Mouse (Mus musculus) midbrain, embryonic 16.5 days (tissue): ENCODE data around the gene Col18a1. TPM values are rescaled to one million over a fixed set of nuclear protein-coding genes. Genes with fewer than 3 reads are reported as not detected.
A peak's percentile ranks its signal among the peaks of the same experiment; 100 is the strongest.

Experiments used
- ATAC-seq: fragments of 200-750 bp; cut with Nextera tagmentation; 2 replicates; pipeline ENCODE4 v1.8.0; 2017; ENCODE audit warnings: moderate TSS enrichment
- H3K27ac ChIP-seq: fragments of 300-500 bp; sonication (generic); 2 replicates; pipeline ENCODE4 v1.5.1; 2014; ENCODE audit warnings: mild to moderate bottlenecking, low read length, mixed read lengths
- H3K27me3 ChIP-seq: fragments of 300-500 bp; sonication (generic); 2 replicates; pipeline ENCODE4 v1.6.1; 2014; ENCODE audit warnings: low read depth, low read length, mixed read lengths; ENCODE audit not compliant: control insufficient read depth, insufficient read depth
- H3K36me3 ChIP-seq: fragments of 300-500 bp; sonication (generic); 2 replicates; pipeline ENCODE4 v1.6.1; 2014; ENCODE audit warnings: mild to moderate bottlenecking, low read length, moderate library complexity, mixed read lengths; ENCODE audit not compliant: control insufficient read depth, insufficient read depth
- H3K4me1 ChIP-seq: fragments of 300-500 bp; sonication (generic); 2 replicates; pipeline ENCODE4 v1.6.1; 2014; ENCODE audit warnings: mild to moderate bottlenecking, low read length, mixed read lengths; ENCODE audit not compliant: control insufficient read depth, insufficient read depth
- H3K4me2 ChIP-seq: fragments of 300-500 bp; sonication (generic); 2 replicates; pipeline ENCODE4 v1.6.1; 2014; ENCODE audit warnings: mild to moderate bottlenecking, low read length, mixed read lengths
- H3K4me3 ChIP-seq: fragments of 300-500 bp; sonication (generic); 2 replicates; pipeline ENCODE4 v1.5.1; 2014; ENCODE audit warnings: low read depth, mild to moderate bottlenecking, low read length, moderate library complexity, mixed read lengths
- H3K9ac ChIP-seq: fragments of 300-500 bp; sonication (generic); 2 replicates; pipeline ENCODE4 v1.6.1; 2014; ENCODE audit warnings: low read depth, low read length, mixed read lengths
- H3K9me3 ChIP-seq: fragments of 300-500 bp; sonication (generic); replicated peaks from 2 replicates; pipeline ENCODE4 v1.6.1; 2014; ENCODE audit warnings: mild to moderate bottlenecking, low read length, mixed read lengths; ENCODE audit not compliant: control insufficient read depth, poor library complexity, severe bottlenecking
- WGBS: fragments of 180-500 bp; shearing (Covaris S2); extraction: QIAGEN DNeasy Blood & Tissue Kit; methylation state at CpG from one replicate; pipeline ENCODE4 v1.1.7; 2014; 5-methylcytosine and 5-hydroxymethylcytosine counted together
- polyA plus RNA-seq: library from polyadenylated mRNA; unstranded; fragments of >200 nt; fragmentation: Nextera tagmentation; extraction: Ambion mirVana; gene quantifications from 2 replicates; pipeline ENCODE4 v1.2.1, GENCODE M21; 2015

Col18a1 gene
- polyA plus RNA-seq, 1 experiment from 2014 or later: 20.4 TPM

DNA sequence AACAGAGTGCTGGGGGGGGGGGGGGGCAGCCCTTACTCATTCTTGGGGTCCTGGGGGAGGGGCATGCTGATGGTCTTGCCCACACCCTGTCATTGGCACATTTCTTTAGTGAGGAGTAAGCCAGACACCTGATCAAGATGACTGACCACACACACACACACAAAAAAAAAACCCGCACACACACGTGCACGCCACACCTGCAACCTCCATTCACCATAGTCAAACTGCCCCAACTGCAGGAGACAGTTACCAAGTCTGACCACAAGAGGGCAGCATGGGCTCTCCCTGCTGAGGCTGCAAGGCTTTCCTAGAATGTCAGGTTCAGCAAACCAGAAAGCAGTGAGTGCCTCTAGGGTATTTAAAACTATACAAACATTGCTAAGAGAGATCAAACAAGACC lies 83.9 kb downstream of the Col18a1 start:
- H3K9ac ChIP-seq: no peak overlapping the region
- no peaks in the 10 kb centered on the region for H3K4me1 ChIP-seq
- H3K36me3 ChIP-seq: no peaks in the 10 kb centered on the region
- H3K27ac ChIP-seq: no peak overlapping the region
- WGBS: 22% methylated on average over 3 of the region's 3 CpGs
- H3K4me3 ChIP-seq: no peak overlapping the region
- no peaks in the 10 kb centered on the region for H3K9me3 ChIP-seq
- ATAC-seq: peak; percentile 33; the same call in 1 of the 2 replicates
- H3K4me2 ChIP-seq: no peak overlapping the region
- H3K27me3 ChIP-seq: no peaks in the 10 kb centered on the region

DNA sequence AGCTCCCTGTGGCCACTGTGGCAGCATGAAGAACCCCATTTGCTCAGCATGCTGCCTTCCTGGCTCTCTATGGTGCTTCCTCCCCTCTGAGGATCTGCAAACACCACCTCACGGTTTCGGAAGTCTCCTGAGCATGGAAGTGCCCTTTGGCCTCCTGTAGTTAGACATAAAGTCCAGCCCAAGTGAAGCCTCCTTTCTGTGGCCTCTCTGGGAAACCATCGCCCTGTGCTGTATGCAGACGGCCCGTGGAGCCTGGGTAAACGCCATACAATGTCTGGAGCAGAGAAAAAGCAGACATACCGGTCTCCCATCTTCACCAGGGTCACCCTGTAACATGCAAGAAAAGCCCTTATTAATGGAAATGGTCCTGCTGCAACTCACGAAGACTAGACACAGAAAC lies 87.4 kb downstream of the Col18a1 start:
- WGBS: 90% methylated on average over 8 of the region's 8 CpGs
- no peaks in the 10 kb centered on the region for H3K27me3 ChIP-seq
- no peak overlapping the region for H3K9ac ChIP-seq
- H3K4me3 ChIP-seq: no peak overlapping the region
- no peak for ATAC-seq
- no peaks in the 10 kb centered on the region for H3K4me1 ChIP-seq
- no peak overlapping the region for H3K27ac ChIP-seq
- no peaks in the 10 kb centered on the region for H3K36me3 ChIP-seq
- H3K4me2 ChIP-seq: no peak overlapping the region
- no peaks in the 10 kb centered on the region for H3K9me3 ChIP-seq

DNA sequence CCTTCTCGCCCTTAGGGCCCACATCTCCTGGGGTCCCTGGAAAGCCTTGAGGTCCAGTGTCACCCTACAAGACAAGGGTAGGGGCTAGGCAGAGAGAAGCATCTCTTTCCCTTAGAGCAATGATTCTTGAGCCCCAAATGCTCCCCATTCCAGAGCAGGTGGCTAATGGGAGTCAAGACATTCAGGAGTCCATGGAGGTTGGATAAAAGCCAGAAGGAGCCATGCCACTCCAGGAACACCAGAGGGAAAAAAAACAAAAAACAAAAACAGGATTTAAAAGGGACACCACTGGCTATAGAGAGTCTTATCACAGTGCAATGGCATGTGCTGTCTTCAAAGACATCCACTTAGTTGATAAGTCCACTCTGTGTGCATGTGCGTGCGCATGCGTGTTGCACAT lies 87.9 kb downstream of the Col18a1 start:
- no peak for ATAC-seq
- no peaks in the 10 kb centered on the region for H3K4me1 ChIP-seq
- H3K9ac ChIP-seq: no peak overlapping the region
- no peaks in the 10 kb centered on the region for H3K27me3 ChIP-seq
- no peak overlapping the region for H3K27ac ChIP-seq
- H3K4me3 ChIP-seq: no peak overlapping the region
- H3K36me3 ChIP-seq: no peaks in the 10 kb centered on the region
- no peaks in the 10 kb centered on the region for H3K9me3 ChIP-seq
- WGBS: 94% methylated on average over 4 of the region's 4 CpGs
- H3K4me2 ChIP-seq: no peak overlapping the region

DNA sequence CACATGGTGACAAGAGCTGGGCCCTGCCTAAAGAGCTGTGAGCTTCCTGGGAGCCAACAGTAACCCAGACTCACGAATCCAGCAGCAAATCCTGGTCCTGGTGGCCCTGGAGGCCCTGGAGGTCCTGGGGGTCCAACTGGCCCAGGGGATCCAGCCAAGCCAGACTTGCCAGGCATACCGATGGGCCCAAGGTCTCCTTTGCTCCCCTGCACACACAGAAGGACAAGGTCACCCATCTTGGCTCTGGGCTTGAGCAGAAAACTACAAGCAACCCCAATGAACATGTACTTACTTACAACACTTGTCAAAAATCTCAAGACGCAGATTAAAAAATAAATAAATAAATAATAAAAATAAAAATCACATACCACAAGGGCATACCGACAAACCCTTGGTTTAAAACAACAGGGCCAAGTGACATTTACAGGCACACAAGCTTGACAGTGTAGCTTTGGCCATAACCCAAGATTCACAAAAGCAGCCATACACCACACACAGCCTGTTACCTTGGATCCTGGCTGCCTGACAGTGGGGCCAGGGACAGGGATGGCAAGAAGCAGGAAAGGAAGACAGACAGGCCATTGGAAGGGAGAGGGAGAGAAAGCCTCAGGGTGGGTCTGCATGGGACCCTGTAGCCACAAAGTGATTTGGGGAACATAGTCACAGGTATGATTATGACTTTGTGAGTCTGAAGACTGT lies 91.9 kb downstream of the Col18a1 start:
- WGBS: 91% methylated on average over 4 of the region's 4 CpGs

DNA sequence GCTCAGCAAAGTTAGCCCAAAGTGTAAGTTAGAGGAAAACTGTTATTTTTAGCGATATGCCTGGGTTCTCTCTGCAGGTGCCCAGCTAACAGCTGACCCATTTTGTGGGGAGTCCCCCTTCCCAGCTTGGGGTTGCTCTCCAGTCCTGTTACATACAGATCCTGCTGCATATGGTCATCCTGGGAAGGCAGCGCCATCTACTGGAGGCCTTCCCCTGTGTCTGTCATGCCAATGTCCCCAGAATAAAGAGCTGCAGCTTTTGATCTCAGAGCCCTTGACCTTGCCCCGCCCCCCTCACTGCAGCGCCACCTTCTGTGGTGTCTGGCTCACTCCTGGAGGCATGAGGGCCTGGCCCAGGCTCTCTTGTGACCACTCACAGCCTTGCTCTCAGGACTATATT lies 96.3 kb downstream of the Col18a1 start:
- ATAC-seq: no peak
- WGBS: 54% methylated on average over 4 of the region's 4 CpGs

More for the DNA sequence above, 91.9 kb downstream of the Col18a1 start:
- Histone ChIP-seq H3K9ac (no peak overlapping the region), H3K4me1 (no peaks in the 10 kb centered on the region), H3K27ac (no peak overlapping the region), H3K36me3 (no peaks in the 10 kb centered on the region), H3K4me2 (no peak overlapping the region), H3K4me3 (no peak overlapping the region), H3K9me3 (no peaks in the 10 kb centered on the region), H3K27me3 (no peaks in the 10 kb centered on the region)
- peak; percentile 48; the same call in 1 of the 2 replicates for ATAC-seq

DNA sequence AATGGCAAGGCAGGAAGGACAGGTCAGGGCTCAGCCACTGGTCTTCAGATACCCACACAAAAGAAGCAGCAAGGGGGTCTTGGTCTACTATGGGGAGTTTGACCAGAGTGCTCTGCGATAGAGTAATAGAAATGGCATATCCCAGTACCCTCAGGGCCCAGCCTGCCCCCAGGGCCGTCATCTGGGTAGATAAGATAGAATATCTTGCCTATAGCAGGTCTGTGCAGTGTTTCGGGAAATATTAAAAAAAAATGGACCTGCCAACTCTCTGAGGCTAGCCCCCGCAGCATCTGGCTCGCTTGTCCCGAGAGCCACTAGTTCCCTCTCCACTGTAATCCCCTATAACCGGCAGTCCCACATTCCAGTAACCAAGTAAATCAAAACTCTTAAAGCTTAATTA lies 97.9 kb downstream of the Col18a1 start:
- no peak for ATAC-seq
- Histone ChIP-seq H3K27ac (no peak overlapping the region), H3K4me2 (no peak overlapping the region), H3K27me3 (no peaks in the 10 kb centered on the region), H3K9me3 (no peaks in the 10 kb centered on the region), H3K36me3 (no peaks in the 10 kb centered on the region), H3K9ac (no peak overlapping the region), H3K4me1 (no peaks in the 10 kb centered on the region), H3K4me3 (no peak overlapping the region)
- 96% methylated on average over 7 of the region's 7 CpGs for WGBS

More for the DNA sequence above, 96.3 kb downstream of the Col18a1 start:
- Histone ChIP-seq H3K9ac (no peak overlapping the region), H3K27me3 (no peaks in the 10 kb centered on the region), H3K4me3 (no peak overlapping the region), H3K9me3 (no peaks in the 10 kb centered on the region), H3K27ac (no peak overlapping the region), H3K4me2 (no peak overlapping the region), H3K36me3 (no peaks in the 10 kb centered on the region), H3K4me1 (no peaks in the 10 kb centered on the region)

DNA sequence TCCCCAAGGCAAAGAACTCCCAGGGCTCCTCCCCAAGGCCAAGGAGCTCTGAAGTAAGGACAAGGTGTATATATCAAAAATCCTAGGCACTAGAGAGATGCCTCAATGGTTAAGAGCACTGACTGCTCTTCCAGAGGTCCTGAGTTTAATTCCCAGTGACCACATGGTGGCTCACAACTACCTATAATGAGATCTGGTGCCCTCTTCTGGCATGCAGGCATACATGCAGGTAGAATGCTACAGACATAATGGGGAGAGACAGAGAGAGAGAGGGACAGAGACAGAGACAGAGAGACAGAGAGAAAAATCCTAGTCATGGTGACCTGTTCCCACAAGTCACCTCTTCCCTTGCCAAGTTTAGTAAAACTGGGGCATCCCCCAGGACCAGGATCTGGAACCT lies 101.7 kb downstream of the Col18a1 start:
- H3K27ac ChIP-seq: no peak overlapping the region
- H3K27me3 ChIP-seq: no peaks in the 10 kb centered on the region
- no peak for ATAC-seq

DNA sequence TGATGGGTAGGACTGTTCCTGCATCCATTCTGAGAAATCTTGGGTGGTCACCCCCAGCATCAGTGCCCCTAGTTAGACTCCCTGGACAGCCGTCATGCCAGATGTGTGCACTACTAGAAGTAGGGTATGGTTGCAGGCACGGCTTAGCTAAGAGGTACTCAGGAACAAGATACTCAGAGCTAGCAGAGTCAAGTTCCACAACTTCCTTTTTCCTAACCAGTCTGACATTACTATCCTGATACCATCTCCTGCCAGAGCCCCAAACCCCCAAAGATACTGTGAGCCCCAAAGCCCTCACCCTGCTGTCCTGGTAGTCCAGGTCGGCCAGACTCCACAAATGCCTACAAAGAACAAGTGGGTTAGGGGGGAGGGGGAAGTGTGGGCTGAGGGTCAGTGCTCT lies 102.1 kb downstream of the Col18a1 start:
- WGBS: 97% methylated on average over 3 of the region's 3 CpGs
- Histone ChIP-seq H3K27ac (no peak overlapping the region), H3K4me2 (no peak overlapping the region), H3K36me3 (no peaks in the 10 kb centered on the region), H3K4me1 (no peaks in the 10 kb centered on the region), H3K27me3 (no peaks in the 10 kb centered on the region), H3K9me3 (no peaks in the 10 kb centered on the region), H3K9ac (no peak overlapping the region), H3K4me3 (no peak overlapping the region)
- ATAC-seq: no peak

More for the DNA sequence above, 101.7 kb downstream of the Col18a1 start:
- Histone ChIP-seq H3K4me2 (no peak overlapping the region), H3K4me3 (no peak overlapping the region), H3K9ac (no peak overlapping the region), H3K36me3 (no peaks in the 10 kb centered on the region), H3K9me3 (no peaks in the 10 kb centered on the region), H3K4me1 (no peaks in the 10 kb centered on the region)

DNA sequence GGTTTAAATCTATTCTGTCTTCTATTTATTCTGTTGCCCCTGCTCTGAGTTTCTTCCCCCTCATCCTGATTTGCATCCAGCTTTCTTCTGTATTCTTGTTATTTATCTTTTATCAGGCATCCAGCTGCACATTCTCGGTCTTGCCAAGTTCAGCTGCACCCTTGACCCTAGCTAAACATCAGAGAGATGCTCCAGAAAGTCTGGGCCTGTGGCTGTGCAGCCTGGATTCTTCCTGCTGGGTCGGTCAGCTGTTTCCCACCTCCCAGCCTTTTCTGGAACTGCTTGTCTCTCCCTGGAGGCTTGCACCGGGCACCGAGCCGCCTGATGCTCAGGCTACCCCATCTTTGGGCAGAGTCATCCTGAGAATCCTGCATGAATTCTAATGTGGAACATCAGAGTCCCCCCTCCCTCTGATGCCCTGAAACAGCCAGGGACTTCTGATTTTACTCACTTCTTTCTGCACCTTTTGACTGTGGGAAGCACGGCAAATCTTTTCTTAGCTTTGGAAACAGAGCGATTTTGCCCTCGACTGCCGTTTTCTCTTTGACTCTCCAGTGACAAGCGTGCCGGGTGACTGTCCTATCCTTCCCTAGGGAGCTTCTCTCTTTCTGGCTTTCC lies 103.8 kb downstream of the Col18a1 start:
- 74% methylated on average over 11 of the region's 11 CpGs for WGBS
- no peak overlapping the region for H3K9ac ChIP-seq
- no peaks in the 10 kb centered on the region for H3K9me3 ChIP-seq
- no peak overlapping the region for H3K4me3 ChIP-seq
- no peak overlapping the region for H3K4me2 ChIP-seq
- H3K36me3 ChIP-seq: no peaks in the 10 kb centered on the region
- no peaks in the 10 kb centered on the region for H3K4me1 ChIP-seq
- ATAC-seq: no peak
- no peak overlapping the region for H3K27ac ChIP-seq
- H3K27me3 ChIP-seq: no peaks in the 10 kb centered on the region
